Mouse (Mus musculus): Measurements from ENCODE around the gene Dhx58.

- TF ChIP-seq CTCF (IDR thresholded peaks at IDR 0.05): no peak
- no peak for TF ChIP-seq EP300 (IDR thresholded peaks at IDR 0.05)
Observed at GRCm38 (mm10) chr11:100752294-100752693, 48.2 kb upstream of the Dhx58 start.
